Mouse (Mus musculus) megakaryocyte-erythroid progenitor cell, adult 5-6 weeks (primary cell): Measurements from ENCODE around the gene Etfbkmt. TPM values are rescaled to one million over a fixed set of nuclear protein-coding genes. Genes with fewer than 3 reads are reported as not detected.
"Not testable (repeated sequence)": the region's sequence is repeated elsewhere in the genome, so short reads cannot be mapped to it uniquely, and the experiment has no call there.

ENCODE experiments used
- ATAC-seq: replicated peaks from 2 replicates; pipeline ENCODE4 v1.8.0; 2016; ENCODE audit warnings: mild to moderate bottlenecking, inconsistent platforms; ENCODE audit not compliant: severe bottlenecking, poor library complexity, low FRiP score, low TSS enrichment
- total RNA-seq, 2 experiments: library from RNA; stranded (forward) in 1 of 2; stranded (reverse) in 1 of 2; fragments of 200-1000, 215-1000 nt in 1 of 2; fragments of >200 nt in 1 of 2; fragmentation: Nextera tagmentation in 1 of 2; gene quantifications; 2 replicates each; pipeline ENCODE4 v1.2.3; 2014 to 2017

Etfbkmt gene
- total RNA-seq, 2 experiments from 2014 or later = 18.6 to 28.4 TPM

GRCm38 (mm10) chr6:149131111-149131510 is 8.5 kb upstream of the Etfbkmt start:
- no peak for ATAC-seq

- peak; percentile 96 for ATAC-seq
Observed at GRCm38 (mm10) chr6:149132311-149133077, 7.2 kb upstream of the Etfbkmt start.

- no peak for ATAC-seq
Observed at GRCm38 (mm10) chr6:149134391-149135150, 5.1 kb upstream of the Etfbkmt start.

- no peak for ATAC-seq
Observed at GRCm38 (mm10) chr6:149135631-149136030, 4.0 kb upstream of the Etfbkmt start.

GRCm38 (mm10) chr6:149137936-149138335 is 1.7 kb upstream of the Etfbkmt start:
- no peak for ATAC-seq

- ATAC-seq = no peak
Observed at GRCm38 (mm10) chr6:149139011-149139410, 638 bp upstream of the Etfbkmt start.

- peak; percentile 94 for ATAC-seq
Observed at GRCm38 (mm10) chr6:149141393-149142173, 1.9 kb downstream of the Etfbkmt start.

- no peak for ATAC-seq
Observed at GRCm38 (mm10) chr6:149145143-149145542, 5.5 kb downstream of the Etfbkmt start.

GRCm38 (mm10) chr6:149148436-149149229 is 9.0 kb downstream of the Etfbkmt start:
- ATAC-seq = no peak

- no peak for ATAC-seq
Observed at GRCm38 (mm10) chr6:149152119-149152518, 12.5 kb downstream of the Etfbkmt start.

GRCm38 (mm10) chr6:149153473-149154115 is 13.9 kb downstream of the Etfbkmt start:
- ATAC-seq = no peak

GRCm38 (mm10) chr6:149154116-149155030 is 14.7 kb downstream of the Etfbkmt start:
- ATAC-seq = no peak

- ATAC-seq = peak; percentile 83
Observed at GRCm38 (mm10) chr6:149155031-149155841, 15.6 kb downstream of the Etfbkmt start.

- ATAC-seq = not testable (repeated sequence)
Observed at GRCm38 (mm10) chr6:149167038-149167437, 27.4 kb downstream of the Etfbkmt start.

- ATAC-seq = peak; percentile 65
Observed at GRCm38 (mm10) chr6:149167672-149168071, 28.0 kb downstream of the Etfbkmt start.

GRCm38 (mm10) chr6:149168436-149168835 is 28.8 kb downstream of the Etfbkmt start:
- ATAC-seq = peak; percentile 77

GRCm38 (mm10) chr6:149169965-149170364 is 30.3 kb downstream of the Etfbkmt start:
- ATAC-seq = not testable (repeated sequence)
